Mouse (Mus musculus) liver, embryonic 14.5 days (tissue): ENCODE results near the gene Ush2a.

Experiments used
- CTCF ChIP-seq: IDR thresholded peaks from 2 replicates; pipeline ENCODE4 v1.5.1; 2016; ENCODE audit warnings: antibody characterized with exemption, low read depth, control low read depth
- EP300 ChIP-seq: IDR thresholded peaks from 2 replicates; pipeline ENCODE4 v1.6.1; 2016; ENCODE audit warnings: antibody characterized with exemption, low read depth

DNA sequence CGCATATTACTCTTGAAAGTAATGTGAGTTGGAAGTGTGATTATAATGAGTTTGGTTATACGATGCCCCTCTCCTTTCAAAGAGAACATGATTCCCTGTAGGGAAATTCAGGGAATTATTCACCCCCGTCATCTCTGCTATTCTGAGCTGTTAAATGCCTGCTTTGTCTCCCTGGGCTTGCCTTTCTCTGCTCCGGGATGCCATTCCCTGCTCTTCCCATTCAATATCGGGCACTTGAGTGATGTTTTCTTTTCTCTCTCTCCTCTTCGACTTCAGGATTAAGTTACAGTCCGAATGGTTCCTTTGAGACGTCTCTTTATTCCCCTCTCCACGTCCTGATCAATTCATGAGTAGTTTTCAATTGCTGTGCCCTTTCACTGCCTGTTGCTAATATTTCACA is 572.1 kb downstream of the Ush2a start:
- no peak for TF ChIP-seq CTCF
- TF ChIP-seq EP300, result no peak
